Mouse (Mus musculus) brown adipose tissue, adult 24 weeks (tissue): ENCODE measurements around the gene Ube3b. TPM values are rescaled to one million over a fixed set of nuclear protein-coding genes. Genes with fewer than 3 reads are reported as not detected.

Source experiments
- H3K27ac ChIP-seq: fragments of 200-500 bp; replicated peaks from 2 replicates; pipeline ENCODE4 v1.5.1; 2012; ENCODE audit warnings: low read depth, mild to moderate bottlenecking, low read length
- H3K4me1 ChIP-seq: fragments of 200-500 bp; 2 replicates; pipeline ENCODE4 v1.6.1; 2012; ENCODE audit warnings: low read length, mixed read lengths; ENCODE audit not compliant: control insufficient read depth, insufficient read depth, insufficient read length
- H3K4me3 ChIP-seq: fragments of 200-500 bp; 2 replicates; pipeline ENCODE4 v1.5.1; 2012; ENCODE audit warnings: low read depth, mild to moderate bottlenecking, low read length, moderate library complexity; ENCODE audit not compliant: insufficient read depth
- polyA plus RNA-seq: library from polyadenylated mRNA; stranded (reverse); fragments of >200 nt; gene quantifications from 2 replicates; pipeline ENCODE4 v1.2.4, GENCODE M21; 2012; ENCODE audit not compliant: missing spikeins, insufficient read depth, insufficient read length

Ube3b gene
- polyA plus RNA-seq, 1 experiment, result 51.4 TPM

DNA sequence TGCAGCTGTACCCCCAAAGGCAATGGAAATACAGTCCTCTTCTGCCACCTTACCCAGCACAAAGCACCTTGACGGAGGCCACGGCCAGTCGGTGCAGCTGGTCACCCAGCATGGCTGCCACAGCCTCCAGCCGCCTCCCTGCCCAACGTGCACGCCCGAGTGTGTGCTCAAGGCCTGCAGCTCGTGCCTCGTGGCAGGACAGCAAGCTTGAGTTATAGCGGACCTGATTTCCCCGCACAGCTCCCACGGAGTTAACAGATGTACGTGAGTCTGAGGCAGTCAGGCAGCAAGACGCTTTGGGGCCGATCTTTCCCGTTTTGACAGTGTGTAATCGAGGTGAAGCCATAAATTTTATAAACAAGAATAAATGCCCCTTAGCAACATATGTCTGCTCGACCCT, 48.2 kb downstream of the Ube3b start:
- H3K4me1 ChIP-seq, result no peaks in the 10 kb centered on the region
- no peak overlapping the region for H3K4me3 ChIP-seq
- H3K27ac ChIP-seq, result no peak overlapping the region

DNA sequence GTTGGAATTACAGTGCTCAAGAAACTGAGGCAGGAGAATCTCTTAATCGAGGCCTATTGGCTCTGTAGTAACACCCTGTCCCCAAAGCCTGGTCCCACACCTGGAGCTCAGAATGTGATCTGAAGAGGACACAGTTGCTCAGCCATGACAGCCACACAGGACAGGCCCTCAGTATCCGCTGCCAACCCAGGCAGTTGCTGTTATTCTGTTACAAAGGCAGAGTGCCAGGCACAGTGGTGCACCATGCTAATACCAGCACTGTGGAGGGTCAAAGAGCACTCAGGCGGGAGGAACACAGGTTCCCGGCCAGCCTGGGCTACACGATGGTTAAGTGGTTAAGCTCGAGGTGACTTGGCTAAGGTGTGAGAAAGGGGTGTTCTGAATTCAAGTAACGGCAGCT, 49.4 kb downstream of the Ube3b start:
- Histone ChIP-seq H3K4me3 (no peak overlapping the region), H3K27ac (no peak overlapping the region), H3K4me1 (no peaks in the 10 kb centered on the region)

DNA sequence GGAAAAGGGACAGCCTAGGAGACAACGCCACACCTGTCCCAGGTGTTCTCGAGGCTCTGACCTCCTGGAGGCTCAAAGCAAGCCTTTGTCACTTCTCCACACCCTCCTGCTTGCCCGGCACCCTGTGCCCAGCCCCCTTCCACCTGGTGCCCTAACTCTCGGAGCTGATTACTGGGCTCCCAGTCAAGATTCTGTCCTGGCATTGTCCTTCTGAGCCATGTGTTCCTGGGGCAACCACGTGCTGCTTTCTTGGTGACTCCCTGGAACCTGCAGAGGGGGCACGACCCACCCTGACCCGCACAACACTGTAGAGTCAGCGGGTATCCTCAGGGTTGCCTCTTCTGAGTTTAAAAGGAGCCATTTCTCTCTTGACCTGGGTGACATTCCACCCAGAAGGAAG, 54.0 kb downstream of the Ube3b start:
- Histone ChIP-seq H3K27ac (no peak overlapping the region), H3K4me1 (no peaks in the 10 kb centered on the region), H3K4me3 (no peak overlapping the region)

DNA sequence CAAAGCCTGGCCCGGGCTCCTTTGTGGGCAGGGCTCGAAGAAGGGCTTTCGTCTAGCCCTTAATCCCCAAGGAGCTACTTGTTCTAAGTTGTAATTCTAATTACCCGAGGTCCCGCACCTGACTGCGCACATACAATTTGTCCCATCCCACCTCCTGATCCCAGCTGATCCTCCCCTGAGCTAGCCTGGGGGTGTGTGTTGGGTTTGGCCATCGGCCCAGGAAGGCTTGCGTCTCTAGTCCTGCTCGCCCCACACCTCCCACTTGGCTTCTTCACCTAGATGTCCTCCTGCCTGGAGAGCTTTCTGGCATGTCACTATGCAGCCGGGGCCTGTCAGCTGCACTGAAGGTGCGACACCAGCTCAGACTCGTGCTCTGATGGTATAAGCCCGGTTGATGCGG, 55.2 kb downstream of the Ube3b start:
- no peaks in the 10 kb centered on the region for H3K4me1 ChIP-seq
- no peak overlapping the region for H3K27ac ChIP-seq
- no peak overlapping the region for H3K4me3 ChIP-seq

DNA sequence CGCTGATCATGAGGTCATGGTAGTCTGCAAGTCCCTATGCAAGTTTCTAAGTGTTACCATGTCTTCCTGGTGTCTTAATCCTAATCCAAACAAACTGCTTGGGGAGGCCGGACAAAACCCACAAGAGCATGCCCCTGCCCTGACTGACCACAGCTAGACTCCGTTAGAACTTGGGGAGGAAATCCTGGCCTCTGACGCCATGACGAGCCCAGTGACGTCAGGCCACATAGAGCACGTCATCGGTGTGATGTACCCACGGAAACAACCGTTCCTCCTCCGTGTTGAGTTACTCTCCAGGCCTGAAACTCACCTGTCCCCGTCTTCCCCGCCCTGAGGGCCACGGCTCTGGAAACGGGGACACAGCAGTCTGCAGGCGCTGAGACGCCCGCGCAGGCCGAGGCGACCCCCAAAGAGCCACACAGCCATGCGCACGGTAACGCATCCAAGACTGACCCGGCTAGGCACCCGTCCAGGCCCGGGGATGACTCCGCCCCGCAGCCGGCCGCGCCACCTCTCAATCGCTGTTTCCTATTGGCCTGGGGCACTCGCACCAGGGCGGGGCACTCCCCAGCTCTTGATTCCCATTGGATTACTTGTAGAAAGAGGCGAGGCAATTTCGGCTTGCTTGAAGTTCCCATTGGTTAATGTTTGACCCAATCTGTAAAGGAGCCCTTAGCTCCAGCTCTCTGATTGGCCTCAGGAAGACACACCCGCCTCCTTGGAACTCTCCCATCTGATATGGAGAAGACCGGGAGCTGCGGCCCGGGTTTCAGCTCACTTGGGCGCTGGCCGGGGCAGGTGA, 63.4 kb downstream of the Ube3b start, which contains the start of the genes Mmab and Mvk:
Gene Mmab, minus strand, starts transcription at position 495 of the 802 bp plus-strand sequence.
Gene Mvk, plus strand, starts transcription at position 704 of the 802 bp plus-strand sequence.
- Histone ChIP-seq H3K4me3 (peak within 1 kb of the TSS; percentile 76), H3K27ac (peak within 1 kb of the TSS; percentile 36), H3K4me1 (no peaks in the 10 kb centered on the region)

DNA sequence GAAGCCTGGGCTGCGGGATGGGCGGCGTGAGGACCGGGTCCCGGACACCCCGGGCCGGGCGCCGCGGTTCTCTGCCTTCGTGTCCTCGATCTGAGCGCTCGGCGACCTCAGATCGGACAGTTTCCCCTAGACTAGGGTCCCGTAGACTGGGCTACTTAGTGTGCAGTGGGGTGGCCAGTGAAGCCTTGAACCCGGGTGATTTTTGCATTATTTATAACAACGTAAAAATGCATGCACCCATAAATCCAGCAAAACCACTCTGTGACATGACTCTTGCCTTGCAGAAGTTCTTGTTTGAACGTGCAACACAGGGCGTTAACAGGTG, 63.9 kb downstream of the Ube3b start:
- H3K27ac ChIP-seq, result no peak overlapping the region
- peak overlapping the region; percentile 72 for H3K4me3 ChIP-seq
- H3K4me1 ChIP-seq, result no peaks in the 10 kb centered on the region

DNA sequence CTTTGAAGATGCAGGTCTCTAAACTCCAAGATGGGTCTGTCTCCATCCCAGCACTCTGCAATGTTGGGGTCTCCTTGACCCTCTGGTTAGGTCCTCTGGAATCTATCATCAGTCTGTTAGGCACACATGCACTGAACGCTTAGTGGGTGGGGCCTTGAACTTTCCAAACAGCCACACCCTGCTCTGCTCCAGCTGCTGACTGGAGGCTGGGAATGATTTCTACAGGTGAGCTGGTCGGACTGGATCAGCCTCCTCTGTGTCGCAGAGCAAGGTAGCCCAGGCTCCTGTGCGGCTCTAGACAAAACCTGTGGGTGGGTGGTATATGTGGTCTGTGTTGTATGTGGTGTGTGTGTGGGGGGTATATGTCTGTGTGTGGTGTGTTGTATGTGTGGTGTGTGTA, 68.6 kb downstream of the Ube3b start:
- Histone ChIP-seq H3K4me3 (no peak overlapping the region), H3K27ac (no peak overlapping the region), H3K4me1 (no peaks in the 10 kb centered on the region)

DNA sequence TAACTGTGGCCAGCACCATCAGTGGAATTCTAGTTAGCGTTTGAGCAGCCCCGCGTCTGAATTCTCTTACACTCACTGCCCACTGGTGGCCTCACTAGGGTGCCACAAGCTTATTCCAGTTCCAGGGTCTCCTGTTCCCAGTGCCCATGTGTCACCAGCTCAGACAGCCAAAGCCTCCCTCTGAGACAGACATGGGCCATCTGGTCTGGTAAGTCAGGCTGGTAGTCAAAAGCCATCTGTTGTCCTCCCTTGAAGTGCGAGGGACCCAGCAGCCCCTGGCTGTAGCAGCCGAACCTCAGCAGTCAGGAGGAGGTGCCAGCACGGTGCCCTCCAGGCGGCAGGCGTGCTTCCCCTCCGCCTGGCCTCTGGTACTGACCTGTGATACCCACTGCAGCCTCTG, 75.9 kb downstream of the Ube3b start:
- Histone ChIP-seq H3K4me3 (no peak overlapping the region), H3K4me1 (no peaks in the 10 kb centered on the region)

DNA sequence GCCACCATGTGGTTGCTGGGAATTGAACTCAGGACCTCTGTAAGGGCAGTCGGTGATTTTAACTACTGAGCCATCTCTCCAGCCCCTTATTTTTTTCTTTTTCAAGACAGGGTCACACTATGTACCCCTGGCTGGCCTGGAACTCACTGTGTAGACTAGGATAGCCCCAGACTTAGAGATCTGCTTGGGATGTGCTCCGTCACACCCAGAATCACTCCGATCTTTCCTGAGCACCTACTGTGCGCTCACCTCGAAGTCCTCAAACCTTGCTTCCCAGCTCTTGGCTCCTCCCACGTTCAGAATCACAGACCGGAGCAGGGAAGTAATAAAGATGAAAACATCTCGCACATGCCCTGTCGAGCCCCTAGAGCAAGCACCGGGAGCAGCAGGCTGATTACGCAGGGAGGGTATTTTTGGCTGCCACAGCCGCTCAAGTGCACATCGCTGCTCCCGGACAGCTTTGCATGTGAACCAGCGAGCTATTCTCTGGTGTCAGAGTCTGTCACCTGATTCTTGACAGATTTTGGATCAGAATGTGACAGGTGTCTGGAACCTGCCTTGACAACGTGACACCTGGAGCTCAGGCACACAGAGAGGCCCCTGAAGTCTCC, 76.7 kb downstream of the Ube3b start:
- Histone ChIP-seq H3K27ac (no peak overlapping the region), H3K4me1 (peaks cover 2% of the 10 kb centered on the region; the same call in 1 of the 2 replicates), H3K4me3 (no peak overlapping the region)

More for the DNA sequence above, 75.9 kb downstream of the Ube3b start:
- H3K27ac ChIP-seq, result no peak overlapping the region

DNA sequence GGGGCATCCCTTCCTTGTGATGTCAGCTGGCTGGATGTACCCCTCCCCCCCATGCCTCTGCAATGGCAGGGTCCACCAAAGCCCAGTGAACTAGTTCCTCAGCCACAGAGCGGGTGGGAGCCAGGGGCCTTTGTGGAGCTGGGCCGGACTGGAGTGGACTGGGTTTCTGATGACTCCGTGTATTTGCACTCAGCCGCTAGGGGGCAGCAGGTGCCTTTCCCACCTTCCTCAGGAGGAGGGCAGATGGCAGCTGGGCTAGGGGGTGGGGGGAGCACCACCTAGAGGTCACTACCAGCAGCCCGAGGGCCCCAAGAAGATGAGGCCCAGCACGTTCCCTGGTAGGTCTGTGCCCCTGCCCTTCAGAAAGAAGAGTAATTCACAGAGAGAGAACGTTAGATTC, 80.8 kb downstream of the Ube3b start:
- Histone ChIP-seq H3K27ac (no peak overlapping the region), H3K4me1 (peaks cover 4% of the 10 kb centered on the region), H3K4me3 (no peak overlapping the region)

DNA sequence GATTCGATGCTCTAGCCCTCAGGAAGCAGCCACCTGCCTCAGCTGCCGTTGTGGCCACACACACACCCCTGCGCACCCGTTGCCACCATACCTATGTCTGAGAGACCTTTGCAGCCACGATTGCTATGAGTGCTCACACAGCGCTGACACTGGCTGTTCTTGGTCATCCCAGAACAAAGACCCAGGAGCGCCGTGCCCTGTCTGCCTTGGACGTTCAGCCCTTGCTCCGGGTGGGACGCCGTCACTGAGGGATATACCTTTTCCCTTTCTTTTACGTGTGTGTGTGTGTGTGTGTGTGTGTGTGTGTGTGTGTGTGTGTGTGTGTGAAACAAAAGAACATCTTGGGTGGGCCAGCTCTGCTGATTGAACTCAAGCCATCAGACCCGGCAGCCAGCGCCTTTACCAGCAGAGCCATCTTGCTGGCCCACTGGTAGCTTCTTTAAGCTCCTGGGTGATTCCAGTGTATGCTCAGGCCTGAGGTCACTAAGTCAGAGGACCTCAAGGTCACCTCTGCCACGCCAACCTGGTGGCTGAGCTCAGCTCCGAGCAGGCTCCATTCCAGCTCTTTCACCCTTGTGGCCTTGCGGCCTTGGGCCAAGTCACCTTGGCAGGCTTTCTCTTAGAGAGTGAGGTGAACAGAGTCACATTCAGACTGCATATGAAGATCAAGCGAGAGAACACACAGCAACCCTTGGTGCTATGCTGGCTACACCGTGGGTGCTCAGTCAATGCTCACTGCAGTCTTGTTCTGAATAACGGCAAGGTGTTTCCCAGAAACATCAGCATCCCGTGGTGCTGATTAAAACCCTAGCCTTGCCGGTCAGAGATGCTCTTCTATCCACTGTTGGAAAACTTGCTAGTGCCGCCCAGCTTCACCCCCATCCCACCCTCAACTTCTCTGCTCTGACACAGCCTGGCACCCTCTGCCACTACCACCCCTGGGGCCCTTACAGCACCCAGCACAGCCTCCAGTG, 81.9 kb downstream of the Ube3b start:
- no peak overlapping the region for H3K4me3 ChIP-seq
- H3K27ac ChIP-seq, result peak overlapping the region; percentile 67
- H3K4me1 ChIP-seq, result peaks cover 7% of the 10 kb centered on the region

DNA sequence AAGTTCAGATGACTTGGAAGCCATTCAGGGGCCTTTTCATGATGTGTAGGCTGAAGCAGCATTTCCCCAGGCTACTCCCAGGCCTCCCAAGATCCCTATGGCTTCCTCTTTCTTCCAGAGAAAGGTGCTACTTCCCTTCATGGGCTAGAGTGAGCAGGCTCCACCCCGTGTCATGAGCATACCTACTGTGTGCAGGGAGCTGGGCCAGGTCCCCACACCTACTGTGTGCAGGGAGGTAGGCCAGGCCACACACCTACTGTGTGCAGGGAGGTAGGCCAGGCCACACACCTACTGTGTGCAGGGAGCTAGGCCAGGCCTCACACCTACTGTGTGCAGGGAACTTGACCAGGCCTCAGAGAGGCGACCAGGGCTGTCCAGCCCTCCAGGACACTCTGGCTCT, 84.2 kb downstream of the Ube3b start:
- no peak overlapping the region for H3K27ac ChIP-seq
- H3K4me3 ChIP-seq, result no peak overlapping the region
- peaks cover 7% of the 10 kb centered on the region for H3K4me1 ChIP-seq

DNA sequence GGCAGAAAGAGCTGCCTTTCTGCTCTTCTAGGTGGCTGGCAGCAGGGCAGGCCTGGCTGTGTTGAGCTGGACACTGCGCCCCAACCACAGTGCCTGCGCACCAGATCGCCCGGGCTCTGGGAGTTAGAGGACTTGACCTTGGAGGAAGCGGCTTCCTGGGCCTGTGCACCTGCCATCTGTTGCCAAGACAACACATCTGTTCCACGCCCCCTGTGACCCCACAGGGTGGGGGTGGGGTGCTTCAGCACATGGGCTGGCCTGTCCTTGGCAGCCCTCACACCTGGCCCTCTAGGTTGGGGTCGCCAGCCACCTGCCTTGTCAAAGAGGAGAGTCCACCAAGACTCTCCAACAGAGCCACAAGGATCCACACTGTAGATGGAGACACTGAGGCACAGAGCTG, 85.2 kb downstream of the Ube3b start:
- H3K4me3 ChIP-seq, result no peak overlapping the region
- peaks cover 7% of the 10 kb centered on the region for H3K4me1 ChIP-seq
- H3K27ac ChIP-seq, result no peak overlapping the region

DNA sequence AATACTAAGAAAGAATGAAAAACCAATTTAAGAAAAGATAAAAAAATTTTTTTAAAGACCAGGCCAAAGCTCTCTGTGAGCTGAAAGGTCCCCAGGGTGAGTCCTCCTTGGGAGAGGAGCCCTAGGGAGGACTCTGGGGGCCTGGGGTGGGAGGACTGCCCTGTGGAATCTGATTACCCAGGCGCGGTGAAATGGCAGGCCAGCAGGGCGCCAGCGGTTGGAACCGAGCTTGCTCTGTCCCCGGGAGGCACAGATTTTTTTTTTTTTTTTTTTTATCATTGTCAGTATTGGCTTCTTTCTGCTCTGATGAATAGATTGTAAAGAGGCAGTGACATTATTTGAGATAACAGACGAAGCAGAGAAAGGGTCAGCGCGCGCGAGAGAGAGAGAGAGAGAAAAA, 86.6 kb downstream of the Ube3b start:
- H3K27ac ChIP-seq, result no peak overlapping the region
- no peak overlapping the region for H3K4me3 ChIP-seq
- H3K4me1 ChIP-seq, result peaks cover 5% of the 10 kb centered on the region

DNA sequence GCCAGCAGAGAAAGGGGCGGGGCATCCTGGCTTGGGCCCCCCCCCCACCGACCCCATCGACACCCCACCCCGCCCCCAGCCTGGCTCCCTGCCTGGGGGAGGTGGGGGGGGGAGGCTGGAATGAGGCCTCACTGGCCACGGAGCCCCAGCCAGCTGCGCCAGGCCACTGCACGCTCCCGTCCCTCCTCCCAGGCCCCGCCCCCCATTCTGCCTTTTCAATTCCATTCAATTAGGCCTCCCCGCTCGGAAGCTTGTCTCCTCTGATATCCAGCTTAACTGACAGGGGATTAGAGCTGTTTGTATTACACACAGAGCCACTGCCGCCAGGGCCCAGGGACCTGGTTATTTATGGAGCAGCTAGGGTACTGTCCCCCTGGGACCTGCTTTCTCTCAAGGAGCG, 87.0 kb downstream of the Ube3b start:
- Histone ChIP-seq H3K4me1 (peaks cover 5% of the 10 kb centered on the region), H3K27ac (no peak overlapping the region), H3K4me3 (no peak overlapping the region)
